Mouse (Mus musculus) neutrophil, adult 65 days (primary cell): ENCODE measurements around the gene Gm11111. TPM values are rescaled to one million over a fixed set of nuclear protein-coding genes. Genes with fewer than 3 reads are reported as not detected.

Experiments
- total RNA-seq: library from RNA; stranded (reverse); gene quantifications from 2 replicates; pipeline ENCODE4 v1.2.4, GENCODE M21; 2023

Gm11111 gene
- not detected in 2 replicates for total RNA-seq

DNA sequence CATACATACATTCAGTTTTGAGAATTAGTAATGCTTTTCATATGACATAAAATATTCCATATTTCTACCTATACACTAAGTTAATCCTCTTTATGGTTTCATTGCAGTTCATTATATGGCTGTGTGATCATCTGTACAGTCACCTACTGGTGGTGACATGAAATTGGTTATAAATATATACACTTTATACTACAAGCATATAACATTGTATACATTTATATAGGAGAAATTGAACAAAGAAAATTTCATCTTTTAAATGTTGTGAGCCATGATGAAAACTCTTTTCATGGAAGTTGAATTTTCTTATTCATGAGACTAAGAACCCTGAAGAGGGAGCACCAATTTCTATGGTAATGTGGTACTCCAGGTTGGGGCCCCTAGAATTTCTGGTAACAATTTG is at the start of gene Gm11111:
Gm11111 (plus strand) TSS at position 301 of the 400 bp plus-strand sequence.

Other genes with a start within 250 kb of the Gm11111 start
- gene Cfap299, start 223.4 kb upstream of the Gm11111 start, total RNA-seq: not detected in 2 replicates